Mouse (Mus musculus) thymus, adult 2 months (tissue): ENCODE data around the gene Dnah3. TPM values are rescaled to one million over a fixed set of nuclear protein-coding genes. Genes with fewer than 3 reads are reported as not detected.

Experiments
- DNase-seq: peaks from one replicate; pipeline ENCODE4 v3.0.0; 2021
- H3K27ac ChIP-seq: fragments of 200-500 bp; 2 replicates; pipeline ENCODE4 v1.5.1; 2012; ENCODE audit warnings: low read length, control low read depth; ENCODE audit not compliant: control insufficient read depth, insufficient read depth
- H3K27me3 ChIP-seq: fragments of 200-500 bp; 2 replicates; pipeline ENCODE4 v1.6.1; 2012; ENCODE audit warnings: mild to moderate bottlenecking, low read length, moderate library complexity, mixed read lengths; ENCODE audit not compliant: control insufficient read depth, insufficient read depth
- H3K36me3 ChIP-seq: fragments of 200-500 bp; 2 replicates; pipeline ENCODE4 v1.6.1; 2012; ENCODE audit warnings: mild to moderate bottlenecking, low read length, moderate library complexity; ENCODE audit not compliant: control insufficient read depth, insufficient read depth
- H3K4me1 ChIP-seq: fragments of 200-500 bp; replicated peaks from 2 replicates; pipeline ENCODE4 v1.6.1; 2012; ENCODE audit warnings: low read length; ENCODE audit not compliant: control insufficient read depth, insufficient read depth
- H3K4me3 ChIP-seq: fragments of 200-500 bp; 2 replicates; pipeline ENCODE4 v1.5.1; 2012; ENCODE audit warnings: mild to moderate bottlenecking, low read length, control low read depth, moderate library complexity; ENCODE audit not compliant: control insufficient read depth, insufficient read depth
- CTCF ChIP-seq: fragments of 200-500 bp; IDR thresholded peaks from 2 replicates; pipeline ENCODE4 v1.5.1; 2012; ENCODE audit warnings: mild to moderate bottlenecking, control low read depth, low read length, moderate library complexity, borderline replicate concordance; ENCODE audit not compliant: control insufficient read depth, poor library complexity, insufficient read depth; ENCODE audit errors: extremely low read depth
- POLR2A ChIP-seq: fragments of 200-500 bp; IDR thresholded peaks from 2 replicates; pipeline ENCODE4 v1.6.1; 2012; ENCODE audit warnings: mild to moderate bottlenecking, low read length, control low read depth, moderate library complexity; ENCODE audit not compliant: control insufficient read depth, poor library complexity, insufficient read depth; ENCODE audit errors: extremely low read depth
- WGBS: fragments of 180-500 bp; shearing (Covaris S2); methylation state at CpG from one replicate; pipeline ENCODE4 v1.1.7; 2018; 5-methylcytosine and 5-hydroxymethylcytosine counted together
- polyA plus RNA-seq: library from polyadenylated mRNA; depleted of rRNA; stranded (reverse); fragments of >200 nt; gene quantifications from 2 replicates; pipeline ENCODE4 v1.2.3, GENCODE M21; 2012

Gene Dnah3
- polyA plus RNA-seq, 1 experiment: 0.30 TPM

DNA sequence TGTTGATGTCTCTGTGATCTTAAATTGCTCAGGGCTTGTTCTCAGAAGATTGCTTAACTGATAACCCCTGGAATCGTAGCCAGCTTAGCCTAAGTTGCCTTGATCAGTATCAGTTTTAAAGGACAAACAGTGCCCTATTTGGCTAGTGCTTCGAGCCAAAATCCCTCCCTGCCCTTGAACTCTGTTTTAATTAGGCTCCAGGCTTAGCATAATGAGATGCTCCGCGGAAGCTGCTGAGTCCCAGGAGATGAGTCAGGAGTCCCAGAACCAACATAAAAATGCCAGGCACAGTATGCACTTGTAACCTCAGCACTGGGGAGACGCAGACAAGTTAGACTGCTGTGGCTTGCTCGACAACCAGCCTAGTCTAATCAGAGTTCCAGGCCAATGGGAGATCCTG, 22.4 kb upstream of the Dnah3 start:
- DNase-seq: no peak
- no peak overlapping the region for H3K27ac ChIP-seq
- H3K27me3 ChIP-seq: no peaks in the 10 kb centered on the region
- H3K36me3 ChIP-seq: no peaks in the 10 kb centered on the region
- TF ChIP-seq CTCF (no peak), POLR2A (no peak)
- no peak overlapping the region for H3K4me3 ChIP-seq
- 86% methylated on average over 6 of the region's 6 CpGs for WGBS
- no peaks in the 10 kb centered on the region for H3K4me1 ChIP-seq

DNA sequence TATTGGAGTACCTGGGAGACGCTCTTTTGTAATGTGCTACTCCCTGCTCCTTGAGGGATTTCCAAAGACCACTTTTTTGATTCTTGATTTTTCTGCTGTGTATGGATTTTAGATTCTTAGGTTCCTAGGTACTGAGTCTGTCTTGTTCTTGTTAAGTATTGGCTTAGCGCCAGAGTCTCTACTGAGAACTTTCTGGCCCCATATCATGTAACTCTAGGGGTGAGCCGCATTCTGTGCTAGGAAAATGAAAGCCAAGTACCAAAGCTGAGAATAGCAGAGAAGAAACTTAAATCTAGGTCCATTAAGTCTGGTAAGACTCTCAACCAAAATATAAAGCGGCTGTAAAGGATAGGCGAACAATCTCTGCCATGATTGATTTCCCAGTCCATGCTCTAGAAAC, 21.9 kb upstream of the Dnah3 start:
- Histone ChIP-seq H3K4me3 (no peak overlapping the region), H3K27me3 (no peaks in the 10 kb centered on the region), H3K27ac (no peak overlapping the region), H3K4me1 (no peaks in the 10 kb centered on the region), H3K36me3 (no peaks in the 10 kb centered on the region)
- WGBS: 92% methylated on average over 5 of the region's 5 CpGs
- no peak for DNase-seq
- TF ChIP-seq CTCF (no peak), POLR2A (no peak)

DNA sequence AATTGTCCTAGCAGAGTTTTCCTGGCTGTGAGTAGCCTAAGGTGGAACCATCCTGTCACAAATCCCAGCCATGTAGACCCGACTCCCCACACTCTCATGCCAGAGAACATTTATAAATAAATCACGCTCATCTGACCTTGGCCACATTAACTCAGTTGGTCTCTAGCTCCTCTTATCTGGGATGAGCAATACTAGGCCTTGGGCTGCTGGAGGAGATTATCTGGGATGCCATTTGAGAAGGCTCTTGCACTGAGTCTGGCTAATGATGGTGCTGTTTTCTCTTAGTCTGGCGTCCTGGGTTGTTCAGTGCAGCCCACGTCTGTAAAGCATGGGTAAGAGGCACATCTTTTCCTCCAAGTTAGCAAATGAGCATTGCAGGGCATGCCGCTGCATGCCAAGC, 14.6 kb upstream of the Dnah3 start:
- 94% methylated on average over 5 of the region's 5 CpGs for WGBS

DNA sequence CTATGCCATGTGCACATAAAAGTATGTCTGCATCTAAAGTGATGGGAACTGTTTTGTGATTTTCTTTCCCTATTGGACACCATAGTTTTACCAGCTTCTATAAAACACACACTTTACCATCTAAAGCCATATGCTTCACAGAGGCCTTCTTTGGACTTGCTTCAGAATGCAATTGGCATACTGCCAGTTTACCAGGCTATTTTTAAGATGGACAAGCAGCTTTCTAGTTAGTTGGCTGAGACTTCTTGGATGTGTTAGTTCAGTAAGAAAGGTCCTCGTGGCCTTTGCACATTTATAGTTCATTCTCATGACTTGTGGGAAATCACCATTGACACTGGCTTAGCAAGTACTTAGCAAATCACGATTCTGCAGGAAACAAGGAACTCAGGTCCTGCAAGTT, 11.3 kb upstream of the Dnah3 start:
- H3K27ac ChIP-seq: no peak overlapping the region
- WGBS: 88% methylated on average over 2 of the region's 2 CpGs

More for the DNA sequence above, 14.6 kb upstream of the Dnah3 start:
- Histone ChIP-seq H3K36me3 (no peaks in the 10 kb centered on the region), H3K27me3 (no peaks in the 10 kb centered on the region), H3K27ac (no peak overlapping the region), H3K4me3 (no peak overlapping the region), H3K4me1 (no peaks in the 10 kb centered on the region; the same call in 1 of the 2 replicates)
- no peak for TF ChIP-seq POLR2A
- TF ChIP-seq CTCF: no peak
- no peak for DNase-seq

DNA sequence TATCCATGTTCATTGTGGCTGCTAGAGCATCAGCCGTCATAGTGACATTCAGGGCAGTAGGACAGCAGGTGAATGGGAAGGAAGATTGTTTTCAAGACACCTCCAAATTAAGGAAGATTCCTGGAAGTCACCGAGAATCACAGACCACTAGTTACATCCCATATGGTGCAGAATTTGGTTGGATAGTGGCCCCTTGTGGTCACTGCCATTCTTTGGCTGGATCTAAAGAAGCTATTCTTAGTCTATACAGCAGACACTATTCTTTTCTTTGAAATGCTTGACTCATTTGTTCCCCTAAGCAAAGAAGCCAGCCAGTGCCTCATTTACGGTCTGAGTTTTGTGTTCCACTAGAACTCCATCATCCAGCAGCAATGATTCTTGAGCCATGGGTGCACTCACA, 9.9 kb upstream of the Dnah3 start:
- Histone ChIP-seq H3K27ac (no peak overlapping the region), H3K27me3 (no peaks in the 10 kb centered on the region; the same call in 1 of the 2 replicates), H3K4me1 (peaks cover 9% of the 10 kb centered on the region; the same call in 1 of the 2 replicates), H3K4me3 (no peak overlapping the region), H3K36me3 (no peaks in the 10 kb centered on the region)
- 91% methylated on average over 3 of the region's 3 CpGs for WGBS
- TF ChIP-seq CTCF: no peak
- no peak for DNase-seq

More for the DNA sequence above, 11.3 kb upstream of the Dnah3 start:
- Histone ChIP-seq H3K27me3 (no peaks in the 10 kb centered on the region; the same call in 1 of the 2 replicates), H3K4me1 (peaks cover 9% of the 10 kb centered on the region; the same call in 1 of the 2 replicates), H3K36me3 (no peaks in the 10 kb centered on the region), H3K4me3 (no peak overlapping the region)
- no peak for TF ChIP-seq POLR2A
- no peak for DNase-seq

DNA sequence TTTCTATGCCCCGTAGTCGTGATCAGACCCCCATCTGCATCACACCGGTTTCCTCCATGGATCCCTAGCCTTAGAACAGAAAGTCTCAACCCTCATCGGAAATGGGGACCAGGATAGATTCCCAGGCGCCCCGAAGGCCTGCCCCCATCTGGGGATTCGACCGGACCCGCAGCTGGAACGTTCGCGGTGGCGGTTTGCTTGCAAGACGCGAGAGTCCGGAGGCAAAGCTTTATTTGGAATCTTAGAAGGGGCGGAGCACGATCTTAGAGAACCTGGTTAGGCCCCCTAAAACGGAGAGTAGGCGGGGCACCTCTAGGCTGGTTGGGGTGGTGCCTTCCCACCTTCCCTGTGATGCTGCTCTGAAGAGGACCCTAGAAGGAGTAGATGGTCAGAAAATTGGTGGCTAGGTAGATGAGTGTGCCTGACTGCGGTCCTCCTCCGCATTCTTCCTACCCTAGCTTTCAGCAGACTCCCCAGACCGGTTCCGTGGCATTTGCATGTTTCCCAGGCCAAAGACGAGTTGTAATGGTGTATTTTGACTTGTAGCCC, 8.0 kb upstream of the Dnah3 start:
- no peaks in the 10 kb centered on the region; the same call in 1 of the 2 replicates for H3K27me3 ChIP-seq
- no peak for TF ChIP-seq CTCF
- TF ChIP-seq POLR2A: no peak
- H3K4me3 ChIP-seq: peak overlapping the region; percentile 58; the same call in 1 of the 2 replicates
- H3K27ac ChIP-seq: no peak overlapping the region
- no peak for DNase-seq
- no peaks in the 10 kb centered on the region for H3K36me3 ChIP-seq
- peaks cover 9% of the 10 kb centered on the region; the same call in 1 of the 2 replicates for H3K4me1 ChIP-seq
- WGBS: 16% methylated on average over 25 of the region's 25 CpGs
